Mouse (Mus musculus) myocyte (in vitro differentiated cells): ENCODE results near the gene Gm49368.

Experiments
- CEBPB ChIP-seq: IDR thresholded peaks from 2 replicates; pipeline ENCODE4 v1.6.1; 2011; ENCODE audit warnings: mild to moderate bottlenecking, moderate library complexity; ENCODE audit not compliant: poor library complexity, insufficient read depth, severe bottlenecking
- E2F4 ChIP-seq: IDR thresholded peaks from one replicate; pipeline ENCODE4 v1.6.1; 2011; ENCODE audit warnings: mild to moderate bottlenecking, control low read depth, moderate library complexity; ENCODE audit not compliant: insufficient read depth
- MAX ChIP-seq: IDR thresholded peaks from one replicate; pipeline ENCODE4 v1.6.1; 2011; ENCODE audit warnings: low read depth, mild to moderate bottlenecking, control low read depth
- MYOD1 ChIP-seq, 3 experiments: IDR thresholded peaks; one replicate each; pipeline ENCODE4 v1.6.1; 2011; ENCODE audit warnings: control low read depth in 2 of 3, low read depth in 2 of 3, mild to moderate bottlenecking in 2 of 3, moderate library complexity in 1 of 3; ENCODE audit not compliant: insufficient read length in 2 of 3, control insufficient read depth in 1 of 3
- MYOG ChIP-seq, 3 experiments: IDR thresholded peaks; one replicate each; pipeline ENCODE4 v1.6.1; 2011; ENCODE audit warnings: control low read depth in 2 of 3, low read depth in 2 of 3, mild to moderate bottlenecking in 2 of 3; ENCODE audit not compliant: insufficient read length in 2 of 3, control insufficient read depth in 1 of 3, insufficient read depth in 1 of 3
- POLR2A ChIP-seq: IDR thresholded peaks from one replicate; pipeline ENCODE4 v1.6.1; 2011; ENCODE audit warnings: low read depth, mild to moderate bottlenecking, control low read depth, moderate library complexity; ENCODE audit not compliant: insufficient read length
- POLR2AphosphoS2 ChIP-seq: IDR thresholded peaks from one replicate; pipeline ENCODE4 v1.6.1; 2011; ENCODE audit warnings: low read depth, control low read depth; ENCODE audit not compliant: insufficient read length
- REST ChIP-seq: IDR thresholded peaks from one replicate; pipeline ENCODE4 v1.6.1; 2011; ENCODE audit warnings: mild to moderate bottlenecking, control low read depth, moderate library complexity; ENCODE audit not compliant: insufficient read depth, insufficient read length
- TCF12 ChIP-seq: IDR thresholded peaks from one replicate; pipeline ENCODE4 v1.6.1; 2011; ENCODE audit warnings: mild to moderate bottlenecking, control low read depth; ENCODE audit not compliant: poor library complexity, insufficient read depth, severe bottlenecking
- TCF3 ChIP-seq: IDR thresholded peaks from one replicate; pipeline ENCODE4 v1.6.1; 2011; ENCODE audit warnings: low read depth, control low read depth; ENCODE audit not compliant: insufficient read length
- USF1 ChIP-seq: IDR thresholded peaks from one replicate; pipeline ENCODE4 v1.6.1; 2011; ENCODE audit warnings: low read depth, mild to moderate bottlenecking, control low read depth, moderate library complexity

GRCm38 (mm10) chr7:128045640-128046039 is 16.8 kb upstream of the Gm49368 start:
- TF ChIP-seq POLR2A (no peak), POLR2AphosphoS2 (no peak), CEBPB (no peak), USF1 (no peak), MAX (no peak), TCF12 (no peak), MYOG (IDR thresholded peaks at IDR 0.05; ENCODE audit: control insufficient read depth in 1 of 3, insufficient read depth in 1 of 3, insufficient read length in 2 of 3, low read depth in 2 of 3) (no peak), E2F4 (no peak), TCF3 (no peak), MYOD1 (IDR thresholded peaks at IDR 0.05; ENCODE audit: control insufficient read depth in 1 of 3, insufficient read length in 2 of 3, low read depth in 2 of 3) (no peak), REST (no peak)
